Mouse (Mus musculus): Measurements from ENCODE around the gene E030025P04Rik. TPM values are rescaled to one million over a fixed set of nuclear protein-coding genes. Genes with fewer than 3 reads are reported as not detected.

Gene E030025P04Rik
- total and polyA plus RNA-seq, 3 experiments: not detected

DNA sequence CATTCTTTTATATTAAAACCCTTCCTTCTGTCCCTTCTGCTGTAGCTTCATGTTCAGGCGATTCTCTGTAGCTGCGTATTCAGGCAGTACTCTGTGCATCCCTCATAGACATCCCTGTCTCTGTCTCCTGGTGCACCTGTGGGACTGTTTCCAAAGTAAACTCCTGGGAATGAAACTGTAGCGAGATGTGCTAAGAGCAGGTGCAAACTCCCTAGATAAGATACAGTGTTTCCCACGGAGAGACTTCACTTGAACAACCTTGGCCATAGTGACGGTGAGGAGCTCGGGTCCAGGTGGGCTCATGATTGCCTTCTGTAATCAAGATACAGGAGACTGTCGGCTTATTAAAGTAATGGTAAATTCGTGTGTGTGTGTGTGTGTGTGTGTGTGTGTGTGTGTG is 41.5 kb downstream of the E030025P04Rik start:
- DNase-seq (ENCODE audit: extremely low read depth): no peak
- TF ChIP-seq GABPA (IDR thresholded peaks at IDR 0.05; ENCODE audit: insufficient replicate concordance, low read depth, low read length) (no peak), MYC (IDR thresholded peaks at IDR 0.05; ENCODE audit: low read depth, low read length) (no peak), MXI1 (IDR thresholded peaks at IDR 0.05; ENCODE audit: low read depth, low read length) (no peak), E2F4 (IDR thresholded peaks at IDR 0.05; ENCODE audit: insufficient replicate concordance, low read depth, low read length) (no peak), USF2 (conservative IDR thresholded peaks at IDR 0.05; ENCODE audit: low read depth, low read length) (no peak), CHD1 (IDR thresholded peaks at IDR 0.05; ENCODE audit: low read depth, low read length) (no peak), MAX (IDR thresholded peaks at IDR 0.05; ENCODE audit: low read length) (no peak), PAX5 (IDR thresholded peaks at IDR 0.05; ENCODE audit: low read length) (no peak), MAFK (IDR thresholded peaks at IDR 0.05; ENCODE audit: insufficient replicate concordance, low read length) (no peak), RCOR1 (conservative IDR thresholded peaks at IDR 0.05; ENCODE audit: low read depth, low read length) (no peak), MAZ (IDR thresholded peaks at IDR 0.05; ENCODE audit: low read depth, low read length) (no peak), TCF12 (IDR thresholded peaks at IDR 0.05; ENCODE audit: low read depth, low read length) (no peak), TBP (conservative IDR thresholded peaks at IDR 0.05; ENCODE audit: low read depth, low read length) (no peak), ZKSCAN1 (IDR thresholded peaks at IDR 0.05; ENCODE audit: borderline replicate concordance, low read depth, low read length) (no peak), EP300 (IDR thresholded peaks at IDR 0.05; ENCODE audit: low read length) (no peak), BHLHE40 (IDR thresholded peaks at IDR 0.05; ENCODE audit: low read depth, low read length) (no peak), POLR2AphosphoS2 (IDR thresholded peaks at IDR 0.05; ENCODE audit: low read depth, low read length) (no peak), SIN3A (IDR thresholded peaks at IDR 0.05; ENCODE audit: low read length) (no peak), CHD2 (IDR thresholded peaks at IDR 0.05; ENCODE audit: low read length) (no peak)
- Histone ChIP-seq H3K27me3 (replicated peaks) (no peaks in the 10 kb centered on the region), H3K9me3 (replicated peaks; ENCODE audit: low read length) (no peaks in the 10 kb centered on the region), H3K9ac (ENCODE audit: insufficient read depth, low read depth) (no peak overlapping the region), H3K4me2 (ENCODE audit: insufficient read depth, low read depth, poor library complexity, severe bottlenecking) (no peak overlapping the region), H3K27ac (ENCODE audit: insufficient read depth, low read depth) (no peak overlapping the region), H3K4me1 (ENCODE audit: control insufficient read depth in 1 of 2, insufficient read depth in 2 of 2) (peaks cover 4 to 32% of the 10 kb centered on the region in 2 experiments), H3K36me3 (replicated peaks in 1 of 2; ENCODE audit: control insufficient read depth in 1 of 2, insufficient read depth in 1 of 2, low read length in 1 of 2) (no peaks in the 10 kb centered on the region), H3K4me3 (replicated peaks in 1 of 3; ENCODE audit: low read depth in 2 of 3, low read length in 2 of 3, poor library complexity in 1 of 3) (no peak overlapping the region), H3K79me2 (replicated peaks; ENCODE audit: control insufficient read depth, extremely low read depth, insufficient read depth, poor library complexity, severe bottlenecking) (no peaks in the 10 kb centered on the region)
- dilution Hi-C loops (cut with MboI; ENCODE audit: extremely low pct_ligation_motif_present, extremely low pct_unique_long_range_greater_than_20kb, low sequenced_read_pairs) (no loop called here), in situ Hi-C loops (cut with MboI; ENCODE audit: low pct_ligation_motif_present, low pct_unique_long_range_greater_than_20kb, low sequenced_read_pairs) (no loop called here)

DNA sequence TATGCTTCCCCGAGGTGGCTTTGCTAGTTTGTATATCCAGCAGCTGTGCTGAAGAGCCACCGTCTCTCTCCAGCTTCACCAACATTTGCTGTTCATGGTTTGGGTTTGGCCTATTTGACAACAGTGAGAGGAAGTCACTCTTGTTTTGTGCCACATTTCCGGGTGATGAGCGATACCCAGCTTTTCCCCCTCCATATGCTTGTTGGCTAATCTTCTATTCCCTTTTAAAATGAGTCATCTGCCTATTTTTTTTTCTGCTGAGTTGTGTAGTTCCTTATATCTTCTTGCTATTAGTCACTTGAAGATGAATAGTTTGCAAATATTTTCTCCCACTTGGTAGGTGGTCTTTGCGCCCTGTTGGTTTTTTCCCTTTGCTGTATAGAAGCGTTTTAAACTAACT is 43.9 kb downstream of the E030025P04Rik start:
- dilution Hi-C loops (cut with MboI; ENCODE audit: extremely low pct_ligation_motif_present, extremely low pct_unique_long_range_greater_than_20kb, low sequenced_read_pairs) (no loop called here), in situ Hi-C loops (cut with MboI; ENCODE audit: low pct_ligation_motif_present, low pct_unique_long_range_greater_than_20kb, low sequenced_read_pairs) (no loop called here)
- Histone ChIP-seq H3K79me2 (replicated peaks; ENCODE audit: control insufficient read depth, extremely low read depth, insufficient read depth, poor library complexity, severe bottlenecking) (no peaks in the 10 kb centered on the region), H3K36me3 (replicated peaks in 1 of 2; ENCODE audit: control insufficient read depth in 1 of 2, insufficient read depth in 1 of 2, low read length in 1 of 2) (no peaks in the 10 kb centered on the region), H3K9ac (ENCODE audit: insufficient read depth, low read depth) (no peak overlapping the region), H3K27me3 (replicated peaks) (peaks cover 3% of the 10 kb centered on the region), H3K4me1 (ENCODE audit: control insufficient read depth in 1 of 2, insufficient read depth in 2 of 2) (peaks cover 4 to 13% of the 10 kb centered on the region in 2 experiments; a peak in 3 of 4 replicates), H3K27ac (ENCODE audit: insufficient read depth, low read depth) (no peak overlapping the region), H3K4me2 (ENCODE audit: insufficient read depth, low read depth, poor library complexity, severe bottlenecking) (no peak overlapping the region), H3K4me3 (replicated peaks in 1 of 3; ENCODE audit: low read depth in 2 of 3, low read length in 2 of 3, poor library complexity in 1 of 3) (no peak overlapping the region), H3K9me3 (replicated peaks; ENCODE audit: low read length) (no peaks in the 10 kb centered on the region)
- peak; percentile 61 for DNase-seq (ENCODE audit: extremely low read depth)
- TF ChIP-seq TBP (conservative IDR thresholded peaks at IDR 0.05; ENCODE audit: low read depth, low read length) (no peak), POLR2A (IDR thresholded peaks at IDR 0.05; ENCODE audit: low read depth, low read length) (no peak), MEF2A (IDR thresholded peaks at IDR 0.05; ENCODE audit: borderline replicate concordance, low read depth, low read length) (no peak; the same call in 1 of the 2 replicates), PAX5 (IDR thresholded peaks at IDR 0.05; ENCODE audit: low read length) (no peak), MAZ (IDR thresholded peaks at IDR 0.05; ENCODE audit: low read depth, low read length) (no peak), CHD2 (IDR thresholded peaks at IDR 0.05; ENCODE audit: low read length) (no peak), BHLHE40 (IDR thresholded peaks at IDR 0.05; ENCODE audit: low read depth, low read length) (no peak), JUND (conservative IDR thresholded peaks at IDR 0.05; ENCODE audit: low read depth, low read length) (peak; percentile 47; the same call in 1 of the 2 replicates), POLR2AphosphoS2 (IDR thresholded peaks at IDR 0.05; ENCODE audit: low read depth, low read length) (no peak), ZMIZ1 (IDR thresholded peaks at IDR 0.05; ENCODE audit: low read depth, low read length) (no peak), RCOR1 (conservative IDR thresholded peaks at IDR 0.05; ENCODE audit: low read depth, low read length) (no peak), TCF12 (IDR thresholded peaks at IDR 0.05; ENCODE audit: low read depth, low read length) (no peak), EP300 (IDR thresholded peaks at IDR 0.05; ENCODE audit: low read length) (peak; percentile 47; the same call in 1 of the 2 replicates), GABPA (IDR thresholded peaks at IDR 0.05; ENCODE audit: insufficient replicate concordance, low read depth, low read length) (no peak), MXI1 (IDR thresholded peaks at IDR 0.05; ENCODE audit: low read depth, low read length) (no peak), MAX (IDR thresholded peaks at IDR 0.05; ENCODE audit: low read length) (no peak), ZC3H11A (IDR thresholded peaks at IDR 0.05; ENCODE audit: low read depth, low read length) (no peak), E2F4 (IDR thresholded peaks at IDR 0.05; ENCODE audit: insufficient replicate concordance, low read depth, low read length) (no peak), ETS1 (conservative IDR thresholded peaks at IDR 0.05; ENCODE audit: low read depth, low read length) (peak; percentile 60), MAFK (IDR thresholded peaks at IDR 0.05; ENCODE audit: insufficient replicate concordance, low read length) (no peak), ELF1 (IDR thresholded peaks at IDR 0.05; ENCODE audit: low read depth, low read length) (peak; percentile 48; the same call in 1 of the 2 replicates), ZKSCAN1 (IDR thresholded peaks at IDR 0.05; ENCODE audit: borderline replicate concordance, low read depth, low read length) (no peak), JUN (IDR thresholded peaks at IDR 0.05; ENCODE audit: insufficient read depth, low read depth, low read length) (peak; percentile 39), SMC3 (IDR thresholded peaks at IDR 0.05; ENCODE audit: low read depth, low read length) (no peak), USF1 (IDR thresholded peaks at IDR 0.05; ENCODE audit: low read depth, low read length) (no peak), UBTF (IDR thresholded peaks at IDR 0.05; ENCODE audit: low read depth, low read length) (no peak)

Data from CH12.LX (cell line).